Mouse (Mus musculus) small intestine, adult 2 months (tissue): ENCODE results near the gene Rpl29.

Source experiments
- CTCF ChIP-seq: fragments of 200-500 bp; IDR thresholded peaks from 2 replicates; pipeline ENCODE4 v1.5.1; 2012; ENCODE audit warnings: low read depth, mild to moderate bottlenecking, control low read depth, inconsistent platforms, low read length, moderate library complexity, mixed read lengths; ENCODE audit not compliant: insufficient replicate concordance, insufficient read length; ENCODE audit errors: extremely low read depth
- POLR2A ChIP-seq: fragments of 200-500 bp; IDR thresholded peaks from 2 replicates; pipeline ENCODE4 v1.6.1; 2012; ENCODE audit warnings: low read depth, mild to moderate bottlenecking, control low read depth, inconsistent platforms, low read length, moderate library complexity

DNA sequence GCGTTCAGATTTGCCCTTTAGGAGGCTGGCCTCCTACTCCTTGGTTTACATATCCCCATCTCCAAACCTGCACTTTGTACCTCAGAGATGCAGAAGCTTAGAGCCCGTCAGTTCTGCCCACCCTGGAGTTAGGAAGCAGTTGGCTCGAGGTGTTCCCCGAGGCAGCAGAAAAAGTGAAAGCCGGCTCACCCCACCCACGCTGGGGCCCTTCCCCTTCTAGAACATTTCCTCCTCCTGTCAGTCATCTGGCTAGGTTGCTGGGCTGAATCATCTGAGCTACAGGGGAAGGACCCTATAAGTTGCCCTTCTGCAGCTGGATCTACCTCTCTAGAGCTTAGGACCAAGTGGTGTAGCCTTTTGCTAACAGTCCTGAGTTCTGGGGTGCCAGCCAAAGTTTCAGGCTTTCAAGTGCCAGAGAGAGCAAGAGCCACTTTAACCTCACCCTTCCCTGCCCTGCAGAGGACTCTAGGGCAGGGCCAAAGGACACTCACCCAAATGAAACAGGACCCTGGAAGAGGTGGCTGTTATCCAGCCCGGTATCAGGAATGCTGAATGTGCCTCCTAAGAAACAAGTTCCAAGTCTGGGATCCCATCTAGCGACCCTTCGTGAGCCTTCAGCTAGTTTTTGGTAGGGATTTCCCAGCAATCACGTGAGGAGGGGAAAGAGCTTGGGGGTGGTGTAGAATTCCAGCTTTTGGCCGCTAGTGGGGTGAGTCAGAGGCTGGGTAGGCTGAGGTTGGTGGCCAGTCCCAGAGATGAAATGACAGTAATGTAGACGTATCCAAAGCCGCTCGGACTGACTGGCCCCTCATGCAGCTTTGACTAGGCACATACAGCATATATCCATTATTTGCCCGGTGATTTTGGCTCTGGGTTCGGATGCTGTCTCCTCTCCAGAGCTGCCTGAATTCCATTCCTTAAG, 47.0 kb downstream of the Rpl29 start:
- TF ChIP-seq POLR2A (no peak), CTCF (no peak)
